Mouse (Mus musculus) yolk sac, embryonic 10.5 days (tissue): ENCODE results near the gene Pspn.

Source experiments
- DNase-seq: peaks from one replicate; pipeline ENCODE4 v3.0.0-alpha.2; 2017; ENCODE audit warnings: low spot score

Gene Pspn

GRCm38 (mm10) chr17:56962642-56963405 is 37.0 kb downstream of the Pspn start:
- DNase-seq = no peak

- no peak for DNase-seq
These were observed 37.9 kb downstream of the Pspn start for GRCm38 (mm10) chr17:56961880-56962279.

- no peak for DNase-seq
These were observed 41.2 kb downstream of the Pspn start for GRCm38 (mm10) chr17:56958667-56959066.

- peak; percentile 44 for DNase-seq
These were observed 41.9 kb downstream of the Pspn start for GRCm38 (mm10) chr17:56957763-56958429.

GRCm38 (mm10) chr17:56954871-56955270 is 44.9 kb downstream of the Pspn start:
- DNase-seq = no peak

DNA sequence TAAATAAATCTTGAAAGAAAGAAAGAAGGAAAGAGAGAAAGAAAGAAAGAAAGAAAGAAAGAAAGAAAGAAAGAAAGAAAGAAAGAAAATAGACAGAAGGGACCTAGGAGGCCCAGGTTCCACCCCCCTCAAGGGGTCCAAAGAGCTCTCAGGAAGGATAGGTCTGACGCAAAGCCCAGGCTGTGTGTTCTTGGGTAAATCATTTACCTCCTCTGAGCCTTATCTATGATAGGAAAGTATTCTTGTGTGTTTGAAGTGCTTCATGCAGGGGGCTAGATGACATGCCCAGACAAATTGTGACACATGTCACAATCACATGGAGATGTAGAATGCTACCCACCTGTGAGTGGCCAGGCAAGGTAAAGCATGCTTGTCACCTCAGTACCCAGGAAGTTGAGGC is 47.2 kb downstream of the Pspn start:
- DNase-seq = peak; percentile 69

- DNase-seq = no peak
These were observed 48.9 kb downstream of the Pspn start for GRCm38 (mm10) chr17:56950915-56951314.
